Mouse (Mus musculus): Measurements from ENCODE around the gene Mcrip1.
"Not testable (repeated sequence)": the region's sequence is repeated elsewhere in the genome, so short reads cannot be mapped to it uniquely, and the experiment has no call there.

The Mcrip1 gene

GRCm38 (mm10) chr11:120542376-120542775 is 7.2 kb downstream of the Mcrip1 start:
- DNase-seq (ENCODE audit: low read depth): no peak

- no peak for DNase-seq (ENCODE audit: low read depth)
Measured at GRCm38 (mm10) chr11:120541907-120542306, 7.6 kb downstream of the Mcrip1 start.

GRCm38 (mm10) chr11:120539285-120540014 is 10.1 kb downstream of the Mcrip1 start:
- no peak for DNase-seq (ENCODE audit: low read depth)

GRCm38 (mm10) chr11:120538955-120539284 is 10.6 kb downstream of the Mcrip1 start:
- DNase-seq (ENCODE audit: low read depth): no peak

- DNase-seq (ENCODE audit: low read depth): no peak
Measured at GRCm38 (mm10) chr11:120538485-120538884, 11.0 kb downstream of the Mcrip1 start.

- DNase-seq (ENCODE audit: low read depth): no peak
Measured at GRCm38 (mm10) chr11:120535804-120536203, 13.7 kb downstream of the Mcrip1 start.

- DNase-seq (ENCODE audit: low read depth): no peak
Measured at GRCm38 (mm10) chr11:120535145-120535544, 14.4 kb downstream of the Mcrip1 start.

GRCm38 (mm10) chr11:120534093-120534492 is 15.4 kb downstream of the Mcrip1 start:
- no peak for DNase-seq (ENCODE audit: low read depth)

- no peak for DNase-seq (ENCODE audit: low read depth)
Measured at GRCm38 (mm10) chr11:120531646-120532045, 17.9 kb downstream of the Mcrip1 start.

GRCm38 (mm10) chr11:120530085-120530964 is 19.2 kb downstream of the Mcrip1 start, which contains the start of gene Gcgr:
Gene Gcgr (plus strand): TSS chr11:120530699.
- no peak for DNase-seq (ENCODE audit: low read depth)

GRCm38 (mm10) chr11:120528903-120529302 is 20.6 kb downstream of the Mcrip1 start:
- no peak for DNase-seq (ENCODE audit: low read depth)

- DNase-seq (ENCODE audit: low read depth): no peak
Measured at GRCm38 (mm10) chr11:120527690-120528354, 21.7 kb downstream of the Mcrip1 start.

GRCm38 (mm10) chr11:120525959-120526358 is 23.6 kb downstream of the Mcrip1 start:
- DNase-seq (ENCODE audit: low read depth): no peak

- no peak for DNase-seq (ENCODE audit: low read depth)
Measured at GRCm38 (mm10) chr11:120522581-120522980, 26.9 kb downstream of the Mcrip1 start.

- peak; percentile 32 for DNase-seq (ENCODE audit: low read depth)
Measured at GRCm38 (mm10) chr11:120520967-120521540, 28.5 kb downstream of the Mcrip1 start.

GRCm38 (mm10) chr11:120520498-120520897 is 29.0 kb downstream of the Mcrip1 start:
- no peak for DNase-seq (ENCODE audit: low read depth)

GRCm38 (mm10) chr11:120519738-120520137 is 29.8 kb downstream of the Mcrip1 start:
- no peak for DNase-seq (ENCODE audit: low read depth)

- DNase-seq (ENCODE audit: low read depth): peak; percentile 78
Measured at GRCm38 (mm10) chr11:120518558-120518957, 31.0 kb downstream of the Mcrip1 start.

GRCm38 (mm10) chr11:120518027-120518426 is 31.5 kb downstream of the Mcrip1 start:
- DNase-seq (ENCODE audit: low read depth): no peak

- DNase-seq (ENCODE audit: low read depth): no peak
Measured at GRCm38 (mm10) chr11:120517147-120517546, 32.4 kb downstream of the Mcrip1 start.

- peak; percentile 66 for DNase-seq (ENCODE audit: low read depth)
Measured at GRCm38 (mm10) chr11:120515611-120516010, 33.9 kb downstream of the Mcrip1 start.

- not testable (repeated sequence) for DNase-seq (ENCODE audit: low read depth)
Measured at GRCm38 (mm10) chr11:120514262-120514661, 35.3 kb downstream of the Mcrip1 start.
